Mouse (Mus musculus) testis, adult 2 months (tissue): ENCODE measurements around the gene Itgav.

ENCODE experiments used
- CTCF ChIP-seq: fragments of 200-500 bp; IDR thresholded peaks from 2 replicates; pipeline ENCODE4 v1.5.1; 2012; ENCODE audit warnings: low read depth, mild to moderate bottlenecking, inconsistent platforms, low read length, moderate library complexity; ENCODE audit not compliant: control insufficient read depth, insufficient read depth, insufficient replicate concordance
- POLR2A ChIP-seq: fragments of 200-500 bp; IDR thresholded peaks from 2 replicates; pipeline ENCODE4 v1.6.1; 2012; ENCODE audit warnings: low read depth, mild to moderate bottlenecking, inconsistent platforms, low read length, moderate library complexity; ENCODE audit not compliant: control insufficient read depth

- TF ChIP-seq CTCF, result no peak
- no peak for TF ChIP-seq POLR2A
Measured at GRCm38 (mm10) chr2:83728238-83728682, 4.1 kb downstream of the Itgav start.
